Mouse (Mus musculus): Measurements from ENCODE around the gene Tekt4. TPM values are rescaled to one million over a fixed set of nuclear protein-coding genes. Genes with fewer than 3 reads are reported as not detected.

Gene Tekt4
- total RNA-seq, 1 experiment = not detected

DNA sequence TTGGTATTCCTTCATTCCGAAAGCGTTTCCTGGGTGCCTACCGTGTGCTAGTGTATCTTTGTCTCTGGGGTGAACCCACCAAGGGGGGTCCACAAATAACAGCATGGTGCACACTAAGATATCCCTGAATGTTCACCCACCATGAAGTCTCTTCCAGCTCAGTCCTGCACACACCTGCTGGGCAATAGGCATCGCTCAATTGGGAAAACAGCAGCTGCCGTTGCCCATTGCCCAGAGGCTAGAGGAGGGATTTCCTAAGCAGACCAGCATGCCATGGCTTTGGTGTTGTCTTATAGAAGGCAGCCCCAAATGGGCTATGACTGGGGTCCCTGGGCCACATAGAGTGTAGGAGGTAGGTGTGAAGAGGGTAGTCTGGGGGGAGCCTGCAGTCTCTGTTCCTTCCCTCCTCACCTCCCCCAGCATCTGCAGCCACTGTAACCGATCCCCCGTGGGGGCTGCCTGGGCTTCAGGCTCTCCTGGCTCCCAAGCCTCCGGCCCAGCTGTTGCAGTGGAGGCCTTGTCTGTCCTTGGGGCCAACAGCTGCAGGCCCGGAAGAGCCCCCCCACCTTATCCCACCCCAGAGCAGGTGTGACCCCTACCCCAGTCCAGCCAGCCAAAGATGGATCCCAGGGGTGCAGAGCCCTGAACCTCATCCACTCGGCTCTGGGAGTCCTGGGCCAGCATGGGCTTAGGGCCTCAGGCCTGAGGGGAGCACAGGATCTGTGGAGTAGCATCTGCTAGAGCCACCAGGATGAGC is 55.8 kb downstream of the Tekt4 start:
- no peak overlapping the region for H3K4me3 ChIP-seq (ENCODE audit: insufficient read depth in 1 of 2, low read depth in 1 of 2, low read length in 2 of 2, poor library complexity in 1 of 2, severe bottlenecking in 1 of 2)
- no peak for DNase-seq (ENCODE audit: low read depth, low spot score)
- TF ChIP-seq CHD2 (IDR thresholded peaks at IDR 0.05; ENCODE audit: low read depth, low read length) (no peak), ZC3H11A (IDR thresholded peaks at IDR 0.05; ENCODE audit: borderline replicate concordance, low read depth, low read length) (no peak), ZNF384 (IDR thresholded peaks at IDR 0.05; ENCODE audit: low read depth, low read length) (no peak), HCFC1 (IDR thresholded peaks at IDR 0.05; ENCODE audit: borderline replicate concordance, insufficient read depth, low read length) (no peak), MAFK (IDR thresholded peaks at IDR 0.05; ENCODE audit: insufficient read depth, low read depth, low read length) (no peak)
- no peak overlapping the region for H3K9ac ChIP-seq (ENCODE audit: insufficient read depth, low read depth, low read length, poor library complexity, severe bottlenecking)
- in situ Hi-C loops (cut with MboI; ENCODE audit: low sequenced_read_pairs in 2 of 2, unreplicated experiment in 2 of 2) = no loop called here
- no peak overlapping the region for H3K27ac ChIP-seq (ENCODE audit: insufficient read depth, low read depth, low read length, poor library complexity, severe bottlenecking)
- no peaks in the 10 kb centered on the region; the same call in 1 of the 2 replicates for H3K36me3 ChIP-seq (ENCODE audit: control insufficient read depth, insufficient read depth, low read length, poor library complexity, severe bottlenecking)
- H3K4me1 ChIP-seq (ENCODE audit: control insufficient read depth in 2 of 2, insufficient read depth in 2 of 2, low read length in 2 of 2, poor library complexity in 1 of 2) = peaks cover 0 to 5% of the 10 kb centered on the region in 2 experiments; a peak in 1 of 4 replicates
- no peaks in the 10 kb centered on the region for H3K9me3 ChIP-seq (ENCODE audit: control insufficient read depth, insufficient read depth, low read depth, low read length)

DNA sequence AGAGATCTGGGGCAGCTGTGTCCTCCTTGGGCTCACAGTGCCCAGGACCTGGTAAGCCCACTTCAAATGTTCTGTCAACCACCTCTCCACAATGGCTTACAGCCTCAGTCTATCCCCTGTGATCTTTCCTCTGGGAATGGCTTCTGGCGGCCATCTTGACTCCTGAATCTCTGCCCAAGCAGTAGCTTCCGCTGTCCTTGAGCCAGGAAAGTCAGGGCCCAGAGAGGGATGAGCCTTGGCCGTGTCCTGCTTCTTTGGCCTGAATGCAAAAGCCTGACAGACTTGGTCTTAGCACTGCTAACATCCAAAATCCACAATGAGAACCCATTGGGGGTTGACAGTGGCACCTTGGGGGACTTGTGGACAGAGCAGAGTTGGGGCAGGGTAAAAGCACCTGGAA is 57.5 kb downstream of the Tekt4 start:
- TF ChIP-seq MAFK (IDR thresholded peaks at IDR 0.05; ENCODE audit: insufficient read depth, low read depth, low read length) = no peak
- TF ChIP-seq ZNF384 (IDR thresholded peaks at IDR 0.05; ENCODE audit: low read depth, low read length) = no peak
- no peak for TF ChIP-seq ZC3H11A (IDR thresholded peaks at IDR 0.05; ENCODE audit: borderline replicate concordance, low read depth, low read length)
- no peak for TF ChIP-seq HCFC1 (IDR thresholded peaks at IDR 0.05; ENCODE audit: borderline replicate concordance, insufficient read depth, low read length)
- TF ChIP-seq CHD2 (IDR thresholded peaks at IDR 0.05; ENCODE audit: low read depth, low read length) = no peak
- Histone ChIP-seq H3K9me3 (ENCODE audit: control insufficient read depth, insufficient read depth, low read depth, low read length) (no peaks in the 10 kb centered on the region), H3K9ac (ENCODE audit: insufficient read depth, low read depth, low read length, poor library complexity, severe bottlenecking) (no peak overlapping the region), H3K4me1 (ENCODE audit: control insufficient read depth in 2 of 2, insufficient read depth in 2 of 2, low read length in 2 of 2, poor library complexity in 1 of 2) (peaks cover 0 to 5% of the 10 kb centered on the region in 2 experiments; a peak in 1 of 4 replicates), H3K4me3 (ENCODE audit: insufficient read depth in 1 of 2, low read depth in 1 of 2, low read length in 2 of 2, poor library complexity in 1 of 2, severe bottlenecking in 1 of 2) (no peak overlapping the region), H3K27ac (ENCODE audit: insufficient read depth, low read depth, low read length, poor library complexity, severe bottlenecking) (no peak overlapping the region; the same call in 1 of the 2 replicates), H3K36me3 (ENCODE audit: control insufficient read depth, insufficient read depth, low read length, poor library complexity, severe bottlenecking) (no peaks in the 10 kb centered on the region; the same call in 1 of the 2 replicates)
- in situ Hi-C loops (cut with MboI; ENCODE audit: low sequenced_read_pairs in 2 of 2, unreplicated experiment in 2 of 2) = no loop called here
- DNase-seq (ENCODE audit: low read depth, low spot score) = no peak

DNA sequence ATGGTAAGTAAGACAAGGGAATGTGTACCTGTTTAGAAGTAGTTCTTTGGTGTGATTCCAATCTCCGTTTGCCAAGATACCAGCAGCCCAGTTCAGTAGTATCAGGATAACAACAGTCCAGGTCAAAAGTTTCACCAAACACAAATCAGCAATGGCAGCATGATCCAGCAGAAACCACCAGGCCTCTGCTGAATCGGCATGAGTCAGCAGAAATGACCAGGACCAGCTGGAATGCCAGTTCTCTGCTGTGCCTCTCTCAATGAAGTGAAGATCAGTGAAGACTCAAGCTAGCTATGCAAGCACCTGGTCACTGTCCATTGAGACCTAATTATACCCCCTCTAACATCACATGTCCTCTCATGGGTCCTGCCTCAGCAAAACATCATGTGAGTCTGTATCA is 59.6 kb downstream of the Tekt4 start:
- H3K9me3 ChIP-seq (ENCODE audit: control insufficient read depth, insufficient read depth, low read depth, low read length) = no peaks in the 10 kb centered on the region
- no peak overlapping the region for H3K4me3 ChIP-seq (ENCODE audit: insufficient read depth in 1 of 2, low read depth in 1 of 2, low read length in 2 of 2, poor library complexity in 1 of 2, severe bottlenecking in 1 of 2)
- in situ Hi-C loops (cut with MboI; ENCODE audit: low sequenced_read_pairs in 2 of 2, unreplicated experiment in 2 of 2) = no loop called here
- no peaks in the 10 kb centered on the region; the same call in 1 of the 2 replicates for H3K36me3 ChIP-seq (ENCODE audit: control insufficient read depth, insufficient read depth, low read length, poor library complexity, severe bottlenecking)
- TF ChIP-seq ZNF384 (IDR thresholded peaks at IDR 0.05; ENCODE audit: low read depth, low read length) (no peak), MAFK (IDR thresholded peaks at IDR 0.05; ENCODE audit: insufficient read depth, low read depth, low read length) (peak; percentile 97), HCFC1 (IDR thresholded peaks at IDR 0.05; ENCODE audit: borderline replicate concordance, insufficient read depth, low read length) (no peak), CHD2 (IDR thresholded peaks at IDR 0.05; ENCODE audit: low read depth, low read length) (no peak), ZC3H11A (IDR thresholded peaks at IDR 0.05; ENCODE audit: borderline replicate concordance, low read depth, low read length) (no peak)
- DNase-seq (ENCODE audit: low read depth, low spot score) = no peak
- no peak overlapping the region for H3K9ac ChIP-seq (ENCODE audit: insufficient read depth, low read depth, low read length, poor library complexity, severe bottlenecking)
- no peak overlapping the region for H3K27ac ChIP-seq (ENCODE audit: insufficient read depth, low read depth, low read length, poor library complexity, severe bottlenecking)
- peaks cover 0 to 5% of the 10 kb centered on the region in 2 experiments; a peak in 1 of 4 replicates for H3K4me1 ChIP-seq (ENCODE audit: control insufficient read depth in 2 of 2, insufficient read depth in 2 of 2, low read length in 2 of 2, poor library complexity in 1 of 2)

- Histone ChIP-seq H3K27ac (ENCODE audit: insufficient read depth, low read depth, low read length, poor library complexity, severe bottlenecking) (no peak overlapping the region), H3K4me1 (ENCODE audit: control insufficient read depth in 2 of 2, insufficient read depth in 2 of 2, low read length in 2 of 2, poor library complexity in 1 of 2) (peaks cover 0 to 5% of the 10 kb centered on the region in 2 experiments; a peak in 1 of 4 replicates), H3K9me3 (ENCODE audit: control insufficient read depth, insufficient read depth, low read depth, low read length) (no peaks in the 10 kb centered on the region), H3K4me3 (ENCODE audit: insufficient read depth in 1 of 2, low read depth in 1 of 2, low read length in 2 of 2, poor library complexity in 1 of 2, severe bottlenecking in 1 of 2) (no peak overlapping the region), H3K36me3 (ENCODE audit: control insufficient read depth, insufficient read depth, low read length, poor library complexity, severe bottlenecking) (no peaks in the 10 kb centered on the region; the same call in 1 of the 2 replicates), H3K9ac (ENCODE audit: insufficient read depth, low read depth, low read length, poor library complexity, severe bottlenecking) (no peak overlapping the region)
- in situ Hi-C loops (cut with MboI; ENCODE audit: low sequenced_read_pairs in 2 of 2, unreplicated experiment in 2 of 2) = no loop called here
- TF ChIP-seq ZC3H11A (IDR thresholded peaks at IDR 0.05; ENCODE audit: borderline replicate concordance, low read depth, low read length) = no peak
- no peak for TF ChIP-seq HCFC1 (IDR thresholded peaks at IDR 0.05; ENCODE audit: borderline replicate concordance, insufficient read depth, low read length)
- TF ChIP-seq ZNF384 (IDR thresholded peaks at IDR 0.05; ENCODE audit: low read depth, low read length) = no peak
- no peak for TF ChIP-seq CHD2 (IDR thresholded peaks at IDR 0.05; ENCODE audit: low read depth, low read length)
- no peak for TF ChIP-seq MAFK (IDR thresholded peaks at IDR 0.05; ENCODE audit: insufficient read depth, low read depth, low read length)
- DNase-seq (ENCODE audit: low read depth, low spot score) = no peak
These were observed 61.9 kb downstream of the Tekt4 start for GRCm38 (mm10) chr17:25516315-25516714.
